Mouse (Mus musculus) embryonic fibroblast, embryonic 13.5 days (primary cell): ENCODE measurements at regions not wholly inside any gene's neighbourhood (a gene's known extent, or its start where the extent isn't known, plus 50 kb on each side); places are given as distances from the start of the nearest gene placed in this dataset.

Experiments
- CTCF ChIP-seq: IDR thresholded peaks from 2 replicates; pipeline ENCODE4 v1.5.1; 2011; ENCODE audit warnings: mild to moderate bottlenecking, control low read depth, low read length, moderate library complexity, borderline replicate concordance; ENCODE audit not compliant: insufficient read depth
- POLR2A ChIP-seq: IDR thresholded peaks from 2 replicates; pipeline ENCODE4 v1.6.1; 2011; ENCODE audit warnings: low read depth, mild to moderate bottlenecking, control low read depth, low read length, moderate library complexity

DNA sequence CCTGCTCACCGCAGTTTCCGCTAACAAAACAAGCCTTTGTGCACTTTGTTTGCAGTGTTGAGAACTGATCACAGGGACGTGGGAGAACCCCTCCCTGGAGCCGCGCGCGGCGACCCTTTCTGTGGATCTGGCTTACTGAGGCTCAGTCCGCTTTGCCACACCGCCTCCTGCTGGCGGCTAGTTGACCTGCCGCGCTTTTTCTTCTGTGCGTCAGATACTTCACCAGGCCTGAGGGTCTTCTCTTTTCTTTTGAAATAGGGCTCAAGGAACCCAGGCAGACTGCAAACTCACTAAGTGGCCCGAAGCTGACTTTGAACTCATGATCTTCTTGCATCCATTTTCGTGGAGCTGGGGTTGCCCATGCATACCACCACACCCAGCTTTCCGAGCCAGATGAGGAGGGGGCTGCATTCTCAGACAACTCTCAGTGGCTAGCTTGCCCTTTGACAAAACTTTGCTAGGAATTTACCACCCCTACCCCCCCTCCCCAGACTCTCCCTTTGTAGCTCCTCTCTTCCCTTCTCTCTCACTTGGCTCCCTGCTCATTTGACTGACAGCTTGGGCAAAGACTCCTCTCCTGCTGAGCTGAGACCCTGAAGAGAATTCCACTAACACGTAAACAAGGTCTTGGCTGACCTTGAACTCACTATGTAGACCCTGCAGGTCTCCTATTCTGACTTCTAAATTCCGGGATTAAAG is 109.9 kb downstream of the Sox2 start:
- TF ChIP-seq CTCF: no peak
- TF ChIP-seq POLR2A: no peak
